7 mouse cellular contexts compared by ENCODE assay signal in genomic region chr14:99046782-99047181, GRCm38 (mm10). TPM values are rescaled to one million over a fixed set of nuclear protein-coding genes. Genes with fewer than 3 reads are reported as not detected.
A peak's percentile ranks its signal among the peaks of the same experiment; 100 is the strongest.
DNase-seq lines count a peak whose midpoint lies in the region; ATAC-seq and TF ChIP-seq lines count a peak whose summit lies in the region.

No protein-coding gene starts in this region.

- ATAC-seq in lung, embryonic 16.5 days (ENCODE audit: low read depth): peak; percentile 2; the same call in 1 of the 2 replicates
- peak; percentile 7; the same call in 1 of the 2 replicates for ATAC-seq in hindbrain, embryonic 12.5 days (ENCODE audit: low FRiP score)

- no peak for TF ChIP-seq CTCF in cortical plate, adult 2 months (IDR thresholded peaks at IDR 0.05; ENCODE audit: extremely low read depth, insufficient read depth, low read length)

- 0 out of 2 replicates have a peak, but pooled peaks cover 2% of the 10 kb centered on the region for H3K36me3 ChIP-seq in lung, embryonic 16.5 days (ENCODE audit: control insufficient read depth, insufficient read depth, low read length)
- H3K36me3 ChIP-seq in hindbrain, embryonic 12.5 days: no peaks in the 10 kb centered on the region
- peaks cover 29% of the 10 kb centered on the region for H3K36me3 ChIP-seq in megakaryocyte, embryonic 14.5 days (replicated peaks; ENCODE audit: low read length)

- H3K27me3 ChIP-seq in lung, embryonic 16.5 days (ENCODE audit: control insufficient read depth, insufficient read depth, low read depth, low read length): no peaks in the 10 kb centered on the region
- no peaks in the 10 kb centered on the region for H3K27me3 ChIP-seq in hindbrain, embryonic 12.5 days
- H3K27me3 ChIP-seq in megakaryocyte, embryonic 14.5 days (replicated peaks): no peaks in the 10 kb centered on the region

- DNase-seq in lung, postnatal 14 days: no peak
- DNase-seq in left cerebral cortex, postnatal 25 days (ENCODE audit: low spot score in 2 of 2): no peak
- DNase-seq in adrenal gland, adult 18-20 months (ENCODE audit: low spot score in 2 of 2): no peak

- H3K9ac ChIP-seq in lung, embryonic 16.5 days (ENCODE audit: low read length): peak overlapping the region; percentile 99
- peak overlapping the region; percentile 62 for H3K9ac ChIP-seq in hindbrain, embryonic 12.5 days

- intact Hi-C loops in left cerebral cortex, postnatal 25 days (cut with DNase I): loop anchor here (2.0 kb wide), 1 partner anchor 52 kb away; the partner anchor contains the start of genes Dis3 and Pibf1

- under 1% methylated on average over 15 of the region's 15 CpGs for WGBS in lung, embryonic 16.5 days
- 1% methylated on average over 15 of the region's 15 CpGs for WGBS in hindbrain, embryonic 12.5 days

- H3K9me3 ChIP-seq in lung, embryonic 16.5 days (ENCODE audit: control insufficient read depth, low read length): no peaks in the 10 kb centered on the region
- H3K9me3 ChIP-seq in hindbrain, embryonic 12.5 days (replicated peaks): no peaks in the 10 kb centered on the region
- no peaks in the 10 kb centered on the region for H3K9me3 ChIP-seq in megakaryocyte, embryonic 14.5 days

- H3K4me1 ChIP-seq in lung, embryonic 16.5 days (replicated peaks; ENCODE audit: control insufficient read depth, insufficient read depth, low read length): peaks cover 15% of the 10 kb centered on the region
- H3K4me1 ChIP-seq in cortical plate, adult 2 months (ENCODE audit: control insufficient read depth, insufficient read depth, low read length): peaks cover 6% of the 10 kb centered on the region
- peaks cover 18% of the 10 kb centered on the region for H3K4me1 ChIP-seq in hindbrain, embryonic 12.5 days
- H3K4me1 ChIP-seq in megakaryocyte, embryonic 14.5 days: peaks cover 52% of the 10 kb centered on the region

- H3K27ac ChIP-seq in lung, embryonic 16.5 days (ENCODE audit: low read length): peak overlapping the region; percentile 94
- no peak overlapping the region for H3K27ac ChIP-seq in cortical plate, adult 2 months (ENCODE audit: insufficient read depth, low read length)
- H3K27ac ChIP-seq in hindbrain, embryonic 12.5 days: no peak overlapping the region

- H3K4me2 ChIP-seq in lung, embryonic 16.5 days (ENCODE audit: low read depth, low read length): peak overlapping the region; percentile 71
- peak overlapping the region; percentile 70 for H3K4me2 ChIP-seq in hindbrain, embryonic 12.5 days (replicated peaks)

- H3K4me3 ChIP-seq in lung, embryonic 16.5 days (ENCODE audit: low read length): peak overlapping the region; percentile 98
- H3K4me3 ChIP-seq in cortical plate, adult 2 months (ENCODE audit: insufficient read depth, low read length): peak overlapping the region; percentile 77
- H3K4me3 ChIP-seq in hindbrain, embryonic 12.5 days: peak overlapping the region; percentile 97
- H3K4me3 ChIP-seq in megakaryocyte, embryonic 14.5 days (replicated peaks): peak overlapping the region; percentile 99

- no peak for TF ChIP-seq POLR2A in cortical plate, adult 2 months (IDR thresholded peaks at IDR 0.05; ENCODE audit: extremely low read depth, insufficient read depth, low read length)

RNA-seq across cellular contexts. Expression of gene Bora, which starts 0.8 kb away (rescaled TPM):
- 71.3 and 72.4 TPM in 2 replicates for polyA plus RNA-seq in lung, embryonic 16.5 days (2015; fragmentation: Nextera tagmentation; extraction: Ambion mirVana)
- 3.5 and 4.0 TPM in 2 replicates for polyA plus RNA-seq in cortical plate, adult 2 months (2012; rRNA removed)
- polyA plus RNA-seq in hindbrain, embryonic 12.5 days (2016; fragmentation: Nextera tagmentation; extraction: Ambion mirVana): 50.3 and 52.1 TPM in 2 replicates
- polyA plus RNA-seq in megakaryocyte, embryonic 14.5 days (2012; ENCODE audit: insufficient read depth, low replicate concordance): 2.0 and 4.1 TPM in 2 replicates
- 1 to 10 TPM; 1.9 to 3.3 TPM for total RNA-seq in left cerebral cortex, postnatal 25 days (2021)
- total RNA-seq in adrenal gland, adult 18-20 months (2021): 1 to 10 TPM in 1 of 2 experiments, under 1 TPM in 1; 0.99 to 1.8 TPM

RNA-seq across cellular contexts. Expression of gene Mzt1, which starts 0.8 kb away (rescaled TPM):
- 63.5 and 68.2 TPM in 2 replicates for polyA plus RNA-seq in lung, embryonic 16.5 days (2015; fragmentation: Nextera tagmentation; extraction: Ambion mirVana)
- 63.3 and 67.9 TPM in 2 replicates for polyA plus RNA-seq in cortical plate, adult 2 months (2012; rRNA removed)
- polyA plus RNA-seq in hindbrain, embryonic 12.5 days (2016; fragmentation: Nextera tagmentation; extraction: Ambion mirVana): 130 and 140 TPM in 2 replicates
- 0.75 and 8.5 TPM in 2 replicates for polyA plus RNA-seq in megakaryocyte, embryonic 14.5 days (2012; ENCODE audit: insufficient read depth, low replicate concordance)
- 10 to 100 TPM; 60.0 to 71.3 TPM for total RNA-seq in left cerebral cortex, postnatal 25 days (2021)
- 10 to 100 TPM; 26.4 to 34.4 TPM for total RNA-seq in adrenal gland, adult 18-20 months (2021)

RNA-seq across cellular contexts. Expression of gene Pibf1, which starts 52.4 kb away (rescaled TPM):
- 17.5 and 19.9 TPM in 2 replicates for polyA plus RNA-seq in lung, embryonic 16.5 days (2015; fragmentation: Nextera tagmentation; extraction: Ambion mirVana)
- polyA plus RNA-seq in cortical plate, adult 2 months (2012; rRNA removed): 6.9 and 8.8 TPM in 2 replicates
- 23.9 and 24.2 TPM in 2 replicates for polyA plus RNA-seq in hindbrain, embryonic 12.5 days (2016; fragmentation: Nextera tagmentation; extraction: Ambion mirVana)
- 0.36 TPM in 1 of 2 replicates, not detected in the other for polyA plus RNA-seq in megakaryocyte, embryonic 14.5 days (2012; ENCODE audit: insufficient read depth, low replicate concordance)
- total RNA-seq in left cerebral cortex, postnatal 25 days (2021): 10 to 100 TPM; 13.5 to 13.9 TPM
- 1 to 10 TPM; 7.2 to 8.0 TPM for total RNA-seq in adrenal gland, adult 18-20 months (2021)

RNA-seq across cellular contexts. Expression of gene Rpl36a-ps1, which starts 52.7 kb away (rescaled TPM):
- 1.7 and 5.7 TPM in 2 replicates for polyA plus RNA-seq in lung, embryonic 16.5 days (2015; fragmentation: Nextera tagmentation; extraction: Ambion mirVana)
- 2.4 and 4.3 TPM in 2 replicates for polyA plus RNA-seq in cortical plate, adult 2 months (2012; rRNA removed)
- 1.6 TPM in 1 of 2 replicates, not detected in the other for polyA plus RNA-seq in hindbrain, embryonic 12.5 days (2016; fragmentation: Nextera tagmentation; extraction: Ambion mirVana)
- 0.43 TPM in 1 of 2 replicates, not detected in the other for polyA plus RNA-seq in megakaryocyte, embryonic 14.5 days (2012; ENCODE audit: insufficient read depth, low replicate concordance)
- 1 to 10 TPM; 1.1 TPM for total RNA-seq in left cerebral cortex, postnatal 25 days (2021)
- 1 to 10 TPM; 2.9 to 4.5 TPM for total RNA-seq in adrenal gland, adult 18-20 months (2021)

RNA-seq across cellular contexts. Expression of gene Dis3, which starts 52.8 kb away (rescaled TPM):
- 24.1 and 26.9 TPM in 2 replicates for polyA plus RNA-seq in lung, embryonic 16.5 days (2015; fragmentation: Nextera tagmentation; extraction: Ambion mirVana)
- polyA plus RNA-seq in cortical plate, adult 2 months (2012; rRNA removed): 12.5 and 12.6 TPM in 2 replicates
- 36.4 and 43.4 TPM in 2 replicates for polyA plus RNA-seq in hindbrain, embryonic 12.5 days (2016; fragmentation: Nextera tagmentation; extraction: Ambion mirVana)
- 2.8 and 5.3 TPM in 2 replicates for polyA plus RNA-seq in megakaryocyte, embryonic 14.5 days (2012; ENCODE audit: insufficient read depth, low replicate concordance)
- 10 to 100 TPM; 16.1 to 16.7 TPM for total RNA-seq in left cerebral cortex, postnatal 25 days (2021)
- 10 to 100 TPM; 19.8 to 24.6 TPM for total RNA-seq in adrenal gland, adult 18-20 months (2021)

Comparison
In these comparisons a context has a peak if more than half of its experiments do, and no peak if none do; other contexts are left out.
1. RNA of gene Bora, which starts 0.8 kb away (polyA plus RNA-seq): 71.3 to 72.4 TPM in lung, embryonic 16.5 days and 50.3 to 52.1 TPM in hindbrain, embryonic 12.5 days; 2.0 to 4.1 TPM in megakaryocyte, embryonic 14.5 days and 3.5 to 4.0 TPM in cortical plate, adult 2 months; every median in the first group is over 10 times any median in the second.
2. Peak in every context shown above with its lines, with median percentiles within 50 percentile points of each other: H3K4me3 ChIP-seq.